15 mouse cellular contexts compared by ENCODE assay signal in genomic region chr11:57162931-57163330, GRCm38 (mm10).
"Had no signal": no experiment of that assay in that cellular context is flagged by ENCODE, and none has a peak within 500 bp of the region (broad histone marks: within the 10 kb centered on the region; RNA-seq: fewer than 3 reads in every experiment).

No protein-coding gene starts in this region.

- H3K4me1 ChIP-seq: lung, embryonic 15.5 days; megakaryocyte, embryonic 14.5 days; midbrain, embryonic 13.5 days; midbrain, embryonic 15.5 days; neural tube, embryonic 12.5 days had no signal

- H3K4me3 ChIP-seq: lung, embryonic 15.5 days; megakaryocyte, embryonic 14.5 days; midbrain, embryonic 13.5 days; midbrain, embryonic 15.5 days; neural tube, embryonic 12.5 days had no signal

- H3K27ac ChIP-seq: lung, embryonic 15.5 days; macrophage; midbrain, embryonic 13.5 days; midbrain, embryonic 15.5 days; neural tube, embryonic 12.5 days had no signal

- DNase-seq: liver, postnatal 0 days; lung, adult 2 months; lung, postnatal 14 days; right cerebral cortex, postnatal 25 days; right cerebral cortex, postnatal 4 days; spleen, adult 18-20 months; thymus, adult 18-20 months; thymus, postnatal 14 days; thymus, postnatal 36 days had no signal
